Mouse (Mus musculus) ES-E14 (cell line): Measurements from ENCODE around the gene Lsm12. TPM values are rescaled to one million over a fixed set of nuclear protein-coding genes. Genes with fewer than 3 reads are reported as not detected.

Experiments
- DNase-seq: peaks from one replicate; pipeline ENCODE4 v3.0.0-alpha.2; 2013; ENCODE audit warnings: low read depth, low spot score
- H3K27ac ChIP-seq: 2 replicates; pipeline ENCODE4 v1.5.1; 2012; ENCODE audit warnings: low read depth, mild to moderate bottlenecking, low read length, moderate library complexity, mixed read lengths; ENCODE audit not compliant: poor library complexity, insufficient read depth, severe bottlenecking
- H3K36me3 ChIP-seq: 2 replicates; pipeline ENCODE4 v1.6.1; 2012; ENCODE audit warnings: mild to moderate bottlenecking, low read length, moderate library complexity, mixed read lengths; ENCODE audit not compliant: control insufficient read depth, poor library complexity, insufficient read depth, severe bottlenecking
- H3K4me1 ChIP-seq, 2 experiments: fragments of 150-350 bp in 1 of 2; sonication (generic) in 1 of 2; 2 replicates each; pipeline ENCODE4 v1.6.1; 2012; ENCODE audit warnings: low read length in 2 of 2, mild to moderate bottlenecking in 1 of 2, mixed read lengths in 1 of 2; ENCODE audit not compliant: control insufficient read depth in 2 of 2, insufficient read depth in 2 of 2, poor library complexity in 1 of 2
- H3K4me3 ChIP-seq, 2 experiments: fragments of 150-350 bp in 1 of 2; sonication (generic) in 1 of 2; 2 replicates each; pipeline ENCODE4 v1.5.1; 2012; ENCODE audit warnings: low read length in 2 of 2, low read depth in 1 of 2, mild to moderate bottlenecking in 1 of 2, mixed read lengths in 1 of 2; ENCODE audit not compliant: insufficient read depth in 1 of 2, poor library complexity in 1 of 2, severe bottlenecking in 1 of 2
- H3K9ac ChIP-seq: 2 replicates; pipeline ENCODE4 v1.6.1; 2012; ENCODE audit warnings: low read depth, mild to moderate bottlenecking, low read length, mixed read lengths; ENCODE audit not compliant: poor library complexity, insufficient read depth, severe bottlenecking
- H3K9me3 ChIP-seq: fragments of 150-350 bp; sonication (generic); 2 replicates; pipeline ENCODE4 v1.6.1; 2012; ENCODE audit warnings: low read depth, mild to moderate bottlenecking, low read length; ENCODE audit not compliant: control insufficient read depth, insufficient read depth
- CHD2 ChIP-seq: IDR thresholded peaks from 2 replicates; pipeline ENCODE4 v1.6.1; 2014; ENCODE audit warnings: mild to moderate bottlenecking, low read depth, low read length, inconsistent platforms
- HCFC1 ChIP-seq: IDR thresholded peaks from 2 replicates; pipeline ENCODE4 v1.6.1; 2012; ENCODE audit warnings: low read length, inconsistent platforms, borderline replicate concordance; ENCODE audit not compliant: insufficient read depth
- MAFK ChIP-seq: IDR thresholded peaks from 2 replicates; pipeline ENCODE4 v1.6.1; 2014; ENCODE audit warnings: mild to moderate bottlenecking, low read depth, low read length, inconsistent platforms; ENCODE audit not compliant: insufficient read depth
- ZC3H11A ChIP-seq: IDR thresholded peaks from 2 replicates; pipeline ENCODE4 v1.6.1; 2012; ENCODE audit warnings: low read depth, mild to moderate bottlenecking, inconsistent platforms, low read length, borderline replicate concordance
- ZNF384 ChIP-seq: IDR thresholded peaks from 2 replicates; pipeline ENCODE4 v1.6.1; 2012; ENCODE audit warnings: low read depth, low read length, inconsistent platforms
- in situ Hi-C, 2 experiments: fragments of 600-800 bp; cut with MboI; formaldehyde crosslinking; loops; one replicate each; pipeline ENCODE4 v1.15.1; 2025; ENCODE audit warnings: low sequenced_read_pairs in 2 of 2, inconsistent platforms in 1 of 2; ENCODE audit not compliant: unreplicated experiment in 2 of 2
- total RNA-seq: library from RNA; depleted of rRNA; stranded (reverse); fragments of 300-350 nt; gene quantifications from 2 replicates; pipeline ENCODE4 v1.2.3, GENCODE M21; 2012

Gene Lsm12
- total RNA-seq, 1 experiment, result 49.1 TPM

DNA sequence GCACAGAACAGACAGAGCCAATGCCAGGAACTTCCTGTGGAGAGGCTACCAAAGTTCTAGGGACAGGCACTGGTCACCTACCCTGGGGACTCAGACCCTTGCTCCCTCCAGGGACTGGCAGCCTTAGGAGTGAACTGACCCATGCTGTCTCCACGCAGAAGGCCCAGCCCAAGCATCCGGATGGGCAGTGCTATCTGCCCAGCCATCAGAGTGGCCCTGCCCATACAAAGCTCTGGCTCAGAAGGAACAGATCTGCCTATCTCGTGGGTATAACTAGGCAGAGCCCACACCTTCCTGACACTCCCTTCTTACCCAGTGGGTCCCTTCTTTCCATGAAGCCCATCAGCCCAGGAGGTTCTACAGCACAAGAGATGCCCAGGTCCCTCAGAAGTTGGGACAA, 25.1 kb upstream of the Lsm12 start:
- no peak overlapping the region for H3K27ac ChIP-seq
- no peak overlapping the region for H3K9ac ChIP-seq
- H3K4me1 ChIP-seq, result peaks cover 0 to 7% of the 10 kb centered on the region in 2 experiments; a peak in 2 of 4 replicates
- TF ChIP-seq ZC3H11A (no peak), CHD2 (no peak), ZNF384 (no peak), MAFK (no peak), HCFC1 (no peak)
- in situ Hi-C loops, result no loop called here
- H3K4me3 ChIP-seq, result no peak overlapping the region
- DNase-seq, result no peak
- H3K9me3 ChIP-seq, result no peaks in the 10 kb centered on the region
- no peaks in the 10 kb centered on the region; the same call in 1 of the 2 replicates for H3K36me3 ChIP-seq

- in situ Hi-C loops, result no loop called here
- H3K27ac ChIP-seq, result no peak overlapping the region
- H3K9me3 ChIP-seq, result no peaks in the 10 kb centered on the region
- no peak overlapping the region for H3K9ac ChIP-seq
- no peak overlapping the region for H3K4me3 ChIP-seq
- TF ChIP-seq ZC3H11A, result no peak
- no peak for TF ChIP-seq ZNF384
- TF ChIP-seq HCFC1, result no peak
- TF ChIP-seq CHD2, result no peak
- no peak for TF ChIP-seq MAFK
- H3K4me1 ChIP-seq, result peaks cover 0 to 3% of the 10 kb centered on the region in 2 experiments; a peak in 2 of 4 replicates
- DNase-seq, result no peak
- no peaks in the 10 kb centered on the region; the same call in 1 of the 2 replicates for H3K36me3 ChIP-seq
Observed at GRCm38 (mm10) chr11:102209742-102210141, 24.6 kb upstream of the Lsm12 start.

DNA sequence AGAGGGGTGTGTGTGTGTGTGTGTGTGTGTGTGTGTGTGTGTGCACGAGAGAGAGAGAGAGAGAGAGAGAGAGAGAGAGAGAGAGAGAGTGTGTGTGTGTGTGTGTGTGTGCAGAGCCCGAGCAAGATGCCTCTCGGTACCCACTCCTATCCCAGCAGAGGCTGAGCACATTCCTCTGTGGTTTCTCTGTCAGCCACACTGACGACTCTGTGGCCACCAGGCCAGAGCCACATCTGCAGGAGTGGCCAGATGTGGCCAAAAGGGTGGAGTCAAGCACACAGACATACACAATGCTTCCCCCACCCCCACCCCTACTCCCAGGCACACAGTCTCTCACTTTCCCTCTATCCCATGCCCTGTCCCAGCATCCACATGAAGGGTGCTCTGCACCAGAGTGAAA, 23.8 kb upstream of the Lsm12 start:
- H3K27ac ChIP-seq, result no peak overlapping the region
- H3K9ac ChIP-seq, result no peak overlapping the region
- peaks cover 5% of the 10 kb centered on the region; the same call in 1 of the 2 replicates for H3K36me3 ChIP-seq
- DNase-seq, result no peak
- no peak for TF ChIP-seq HCFC1
- TF ChIP-seq ZC3H11A, result no peak
- TF ChIP-seq CHD2, result no peak
- TF ChIP-seq ZNF384, result no peak
- TF ChIP-seq MAFK, result no peak
- H3K4me1 ChIP-seq, result peaks cover 0 to 3% of the 10 kb centered on the region in 2 experiments; a peak in 2 of 4 replicates
- no peak overlapping the region for H3K4me3 ChIP-seq
- H3K9me3 ChIP-seq, result no peaks in the 10 kb centered on the region
- in situ Hi-C loops, result no loop called here

- no peak overlapping the region for H3K27ac ChIP-seq
- no peak for TF ChIP-seq ZC3H11A
- TF ChIP-seq ZNF384, result no peak
- TF ChIP-seq HCFC1, result no peak
- no peak for TF ChIP-seq CHD2
- no peak for TF ChIP-seq MAFK
- H3K4me1 ChIP-seq, result peaks cover 0 to 3% of the 10 kb centered on the region in 2 experiments; a peak in 2 of 4 replicates
- H3K9ac ChIP-seq, result no peak overlapping the region
- H3K9me3 ChIP-seq, result no peaks in the 10 kb centered on the region
- H3K36me3 ChIP-seq, result peaks cover 5% of the 10 kb centered on the region; the same call in 1 of the 2 replicates
- no peak overlapping the region for H3K4me3 ChIP-seq
- in situ Hi-C loops, result no loop called here
- DNase-seq, result no peak
Observed at GRCm38 (mm10) chr11:102207825-102208777, 23.0 kb upstream of the Lsm12 start.
